ENCODE assay signal across 29 mouse cellular contexts in the genomic region with DNA sequence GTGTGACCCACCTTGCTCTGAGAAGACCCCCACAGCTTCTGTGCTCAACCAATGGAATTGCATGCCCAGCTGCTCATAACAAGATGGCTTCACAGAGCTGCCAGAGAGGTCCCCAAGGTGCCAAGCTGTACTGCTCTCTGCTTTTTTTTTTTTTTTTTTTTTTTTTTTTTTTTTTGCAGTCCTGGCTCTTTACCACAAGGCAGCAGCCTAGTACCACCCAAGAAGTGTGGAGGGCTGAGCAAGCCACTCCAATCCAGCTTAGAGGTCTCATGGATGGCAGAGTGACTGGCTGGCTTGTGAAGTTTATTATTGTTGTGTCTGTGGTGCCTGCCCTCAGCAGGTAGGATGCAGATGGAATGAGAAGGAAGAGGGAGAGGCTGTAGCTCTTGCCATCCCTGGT. TPM values are rescaled to one million over a fixed set of nuclear protein-coding genes. Genes with fewer than 3 reads are reported as not detected.
DNase-seq lines count a peak whose midpoint lies in the region; ATAC-seq and TF ChIP-seq lines count a peak whose summit lies in the region.
"Had no signal": no experiment of that assay in that cellular context is flagged by ENCODE, and none has a peak within 500 bp of the region (broad histone marks: within the 10 kb centered on the region; RNA-seq: fewer than 3 reads in every experiment).

No protein-coding gene starts in this region.

- no peak overlapping the region for H3K27ac ChIP-seq in forebrain, postnatal 0 days (ENCODE audit: low read depth, low read length)
- no peak overlapping the region for H3K27ac ChIP-seq in forebrain, embryonic 14.5 days (ENCODE audit: low read depth, low read length)
- H3K27ac ChIP-seq in midbrain, postnatal 0 days (ENCODE audit: low read depth, low read length): no peak overlapping the region
- no peak overlapping the region for H3K27ac ChIP-seq in midbrain, embryonic 10.5 days (replicated peaks)
- H3K27ac ChIP-seq: embryonic facial prominence, embryonic 10.5 days; forebrain, embryonic 13.5 days; heart, embryonic 10.5 days; limb, embryonic 12.5 days; neural tube, embryonic 13.5 days had no signal

- DNase-seq in forebrain, postnatal 0 days: no peak
- no peak for DNase-seq in forebrain, embryonic 14.5 days (ENCODE audit: low spot score)
- peak; percentile 5 for DNase-seq in kidney, adult 9 months
- DNase-seq in kidney, adult 8-10 months: no peak
- peak; percentile 18 for DNase-seq in midbrain, postnatal 0 days (ENCODE audit: low spot score)
- DNase-seq in midbrain, embryonic 10.5 days (ENCODE audit: low spot score): no peak
- no peak for DNase-seq in adrenal gland, adult 2 months
- DNase-seq: cerebellum, adult 9-10 months; gastrocnemius, postnatal 36 days; kidney, adult 2 months; kidney, postnatal 4 days; right cerebral cortex, postnatal 14 days; thymus, adult 18-20 months; thymus, postnatal 4 days had no signal

- no peak for ATAC-seq in forebrain, postnatal 0 days
- ATAC-seq in forebrain, embryonic 14.5 days: no peak
- ATAC-seq in midbrain, postnatal 0 days (ENCODE audit: low FRiP score): peak; percentile 38; the same call in 1 of the 2 replicates
- ATAC-seq in megakaryocyte-erythroid progenitor cell, adult 5-6 weeks (replicated peaks; ENCODE audit: low FRiP score, low TSS enrichment, poor library complexity, severe bottlenecking): no peak; the same call in 1 of the 2 replicates
- ATAC-seq: CD4-positive, CD25-positive, alpha-beta regulatory T cell, adult 4 months; forebrain, embryonic 13.5 days had no signal

- no peaks in the 10 kb centered on the region for H3K36me3 ChIP-seq in forebrain, postnatal 0 days (ENCODE audit: insufficient read depth)
- no peaks in the 10 kb centered on the region for H3K36me3 ChIP-seq in forebrain, embryonic 14.5 days (ENCODE audit: control insufficient read depth, insufficient read depth, low read length)
- no peaks in the 10 kb centered on the region for H3K36me3 ChIP-seq in midbrain, postnatal 0 days (ENCODE audit: insufficient read depth, low read length)
- no peaks in the 10 kb centered on the region for H3K36me3 ChIP-seq in midbrain, embryonic 10.5 days
- H3K36me3 ChIP-seq: embryonic facial prominence, embryonic 10.5 days; heart, embryonic 10.5 days; limb, embryonic 12.5 days; neural tube, embryonic 13.5 days had no signal

- H3K4me3 ChIP-seq in forebrain, postnatal 0 days (ENCODE audit: low read depth, low read length): no peak overlapping the region
- no peak overlapping the region for H3K4me3 ChIP-seq in forebrain, embryonic 14.5 days (ENCODE audit: low read depth, low read length)
- H3K4me3 ChIP-seq in midbrain, postnatal 0 days (ENCODE audit: low read depth, low read length): no peak overlapping the region
- H3K4me3 ChIP-seq in midbrain, embryonic 10.5 days: no peak overlapping the region
- H3K4me3 ChIP-seq: embryonic facial prominence, embryonic 10.5 days; forebrain, embryonic 13.5 days; heart, embryonic 10.5 days; limb, embryonic 12.5 days; megakaryocyte, embryonic 14.5 days; neural tube, embryonic 13.5 days had no signal

- H3K4me1 ChIP-seq in forebrain, postnatal 0 days (ENCODE audit: insufficient read depth): no peaks in the 10 kb centered on the region
- H3K4me1 ChIP-seq in forebrain, embryonic 14.5 days (ENCODE audit: control insufficient read depth, insufficient read depth, low read length): no peaks in the 10 kb centered on the region
- no peaks in the 10 kb centered on the region for H3K4me1 ChIP-seq in midbrain, postnatal 0 days (ENCODE audit: insufficient read depth, low read length)
- H3K4me1 ChIP-seq in midbrain, embryonic 10.5 days: no peaks in the 10 kb centered on the region
- H3K4me1 ChIP-seq: embryonic facial prominence, embryonic 10.5 days; forebrain, embryonic 13.5 days; heart, embryonic 10.5 days; limb, embryonic 12.5 days; megakaryocyte, embryonic 14.5 days; neural tube, embryonic 13.5 days had no signal

- no peak overlapping the region for H3K9ac ChIP-seq in forebrain, postnatal 0 days
- H3K9ac ChIP-seq in forebrain, embryonic 14.5 days (ENCODE audit: low read length): no peak overlapping the region
- no peak overlapping the region for H3K9ac ChIP-seq in midbrain, postnatal 0 days (replicated peaks; ENCODE audit: low read length, poor library complexity, severe bottlenecking)
- H3K9ac ChIP-seq: forebrain, embryonic 13.5 days; limb, embryonic 12.5 days; neural tube, embryonic 13.5 days had no signal

- no peaks in the 10 kb centered on the region for H3K27me3 ChIP-seq in forebrain, postnatal 0 days (ENCODE audit: insufficient read depth, low read length)
- H3K27me3 ChIP-seq in forebrain, embryonic 14.5 days (replicated peaks; ENCODE audit: control insufficient read depth, insufficient read depth, low read length): no peaks in the 10 kb centered on the region
- no peaks in the 10 kb centered on the region for H3K27me3 ChIP-seq in midbrain, postnatal 0 days (ENCODE audit: insufficient read depth, low read length)
- H3K27me3 ChIP-seq in midbrain, embryonic 10.5 days (ENCODE audit: low read depth, poor library complexity, severe bottlenecking): no peaks in the 10 kb centered on the region
- H3K27me3 ChIP-seq: forebrain, embryonic 13.5 days; limb, embryonic 12.5 days; megakaryocyte, embryonic 14.5 days; neural tube, embryonic 13.5 days had no signal

- no peak overlapping the region for H3K4me2 ChIP-seq in forebrain, postnatal 0 days (ENCODE audit: low read depth)
- no peak overlapping the region for H3K4me2 ChIP-seq in forebrain, embryonic 14.5 days (ENCODE audit: low read length)
- no peak overlapping the region for H3K4me2 ChIP-seq in midbrain, postnatal 0 days (ENCODE audit: low read depth, low read length, poor library complexity, severe bottlenecking)
- H3K4me2 ChIP-seq: forebrain, embryonic 13.5 days; limb, embryonic 12.5 days; neural tube, embryonic 13.5 days had no signal

- peak; percentile 18; the same call in 1 of the 2 replicates for TF ChIP-seq CTCF in forebrain, postnatal 0 days (IDR thresholded peaks at IDR 0.05; ENCODE audit: low read depth)
- peak; percentile 28; the same call in 1 of the 2 replicates for TF ChIP-seq CTCF in midbrain, postnatal 0 days (IDR thresholded peaks at IDR 0.05)

- no peaks in the 10 kb centered on the region for H3K9me3 ChIP-seq in forebrain, postnatal 0 days (ENCODE audit: low read length)
- H3K9me3 ChIP-seq in forebrain, embryonic 14.5 days (replicated peaks; ENCODE audit: control insufficient read depth, low read length): no peaks in the 10 kb centered on the region
- H3K9me3 ChIP-seq in midbrain, postnatal 0 days (ENCODE audit: low read length): no peaks in the 10 kb centered on the region
- no peaks in the 10 kb centered on the region for H3K9me3 ChIP-seq in midbrain, embryonic 10.5 days (replicated peaks)
- H3K9me3 ChIP-seq: embryonic facial prominence, embryonic 10.5 days; forebrain, embryonic 13.5 days; heart, embryonic 10.5 days; limb, embryonic 12.5 days; megakaryocyte, embryonic 14.5 days; neural tube, embryonic 13.5 days had no signal

RNA-seq across cellular contexts. Expression of gene Olfr686, which starts 18.8 kb away (rescaled TPM):
- not detected in 2 replicates for total RNA-seq in forebrain, postnatal 0 days (2014; rRNA removed)
- polyA plus RNA-seq in forebrain, postnatal 0 days (2015; fragmentation: Nextera tagmentation; extraction: Ambion mirVana): not detected in 2 replicates
- not detected in 2 replicates for polyA plus RNA-seq in forebrain, embryonic 14.5 days (2014; fragmentation: Nextera tagmentation; extraction: Ambion mirVana)
- total RNA-seq in midbrain, postnatal 0 days (2014; rRNA removed): not detected in 2 replicates
- polyA plus RNA-seq in midbrain, postnatal 0 days (2015; fragmentation: Nextera tagmentation; extraction: Ambion mirVana): not detected in 2 replicates
- not detected in 2 replicates for polyA plus RNA-seq in midbrain, embryonic 10.5 days (2016; fragmentation: Nextera tagmentation; extraction: Ambion mirVana)
- total RNA-seq in megakaryocyte-erythroid progenitor cell, adult 5-6 weeks (2014; fragmentation: Nextera tagmentation): not detected in 2 replicates
- not detected in 2 replicates for total RNA-seq in megakaryocyte-erythroid progenitor cell, adult 5-6 weeks (2017)
- total RNA-seq in adrenal gland, adult 2 months (2021): not detected
- not detected in 2 replicates for polyA plus RNA-seq in adrenal gland, adult 2 months (2012; rRNA removed)
- total RNA-seq: common myeloid progenitor, adult 5-6 weeks; gastrocnemius, postnatal 36 days; heart, postnatal 25 days; layer of hippocampus, postnatal 25 days; left cerebral cortex, postnatal 10 days had no signal
- polyA plus RNA-seq: CD4-positive, CD25-positive, alpha-beta regulatory T cell, adult 4 months; embryonic facial prominence, embryonic 10.5 days; forebrain, embryonic 13.5 days; heart, embryonic 10.5 days; kidney, adult 2 months; limb, embryonic 12.5 days; liver, embryonic 16.5 days; neural tube, embryonic 13.5 days; spleen, adult 2 months; stomach, embryonic 14.5 days had no signal

RNA-seq across cellular contexts. Expression of gene Olfr685, which starts 40.3 kb away (rescaled TPM):
- not detected in 2 replicates for total RNA-seq in forebrain, postnatal 0 days (2014; rRNA removed)
- not detected in 2 replicates for polyA plus RNA-seq in forebrain, postnatal 0 days (2015; fragmentation: Nextera tagmentation; extraction: Ambion mirVana)
- polyA plus RNA-seq in forebrain, embryonic 14.5 days (2014; fragmentation: Nextera tagmentation; extraction: Ambion mirVana): not detected in 2 replicates
- total RNA-seq in midbrain, postnatal 0 days (2014; rRNA removed): not detected in 2 replicates
- not detected in 2 replicates for polyA plus RNA-seq in midbrain, postnatal 0 days (2015; fragmentation: Nextera tagmentation; extraction: Ambion mirVana)
- not detected in 2 replicates for polyA plus RNA-seq in midbrain, embryonic 10.5 days (2016; fragmentation: Nextera tagmentation; extraction: Ambion mirVana)
- total RNA-seq in megakaryocyte-erythroid progenitor cell, adult 5-6 weeks (2014; fragmentation: Nextera tagmentation): not detected in 2 replicates
- not detected in 2 replicates for total RNA-seq in megakaryocyte-erythroid progenitor cell, adult 5-6 weeks (2017)
- not detected for total RNA-seq in adrenal gland, adult 2 months (2021)
- polyA plus RNA-seq in adrenal gland, adult 2 months (2012; rRNA removed): not detected in 2 replicates
- total RNA-seq: common myeloid progenitor, adult 5-6 weeks; gastrocnemius, postnatal 36 days; heart, postnatal 25 days; layer of hippocampus, postnatal 25 days; left cerebral cortex, postnatal 10 days had no signal
- polyA plus RNA-seq: CD4-positive, CD25-positive, alpha-beta regulatory T cell, adult 4 months; embryonic facial prominence, embryonic 10.5 days; forebrain, embryonic 13.5 days; heart, embryonic 10.5 days; kidney, adult 2 months; limb, embryonic 12.5 days; liver, embryonic 16.5 days; neural tube, embryonic 13.5 days; spleen, adult 2 months; stomach, embryonic 14.5 days had no signal

Comparison
In these comparisons a context has a peak if more than half of its experiments do, and no peak if none do; other contexts are left out.
1. DNase-seq: peak in kidney, adult 9 months (single experiment) and midbrain, postnatal 0 days (single experiment); none in forebrain, postnatal 0 days (single experiment), forebrain, embryonic 14.5 days (single experiment), kidney, adult 8-10 months (0 of 2), midbrain, embryonic 10.5 days (single experiment) and adrenal gland, adult 2 months (single experiment).